Mouse (Mus musculus): ENCODE data around the gene Nap1l4.

DNA sequence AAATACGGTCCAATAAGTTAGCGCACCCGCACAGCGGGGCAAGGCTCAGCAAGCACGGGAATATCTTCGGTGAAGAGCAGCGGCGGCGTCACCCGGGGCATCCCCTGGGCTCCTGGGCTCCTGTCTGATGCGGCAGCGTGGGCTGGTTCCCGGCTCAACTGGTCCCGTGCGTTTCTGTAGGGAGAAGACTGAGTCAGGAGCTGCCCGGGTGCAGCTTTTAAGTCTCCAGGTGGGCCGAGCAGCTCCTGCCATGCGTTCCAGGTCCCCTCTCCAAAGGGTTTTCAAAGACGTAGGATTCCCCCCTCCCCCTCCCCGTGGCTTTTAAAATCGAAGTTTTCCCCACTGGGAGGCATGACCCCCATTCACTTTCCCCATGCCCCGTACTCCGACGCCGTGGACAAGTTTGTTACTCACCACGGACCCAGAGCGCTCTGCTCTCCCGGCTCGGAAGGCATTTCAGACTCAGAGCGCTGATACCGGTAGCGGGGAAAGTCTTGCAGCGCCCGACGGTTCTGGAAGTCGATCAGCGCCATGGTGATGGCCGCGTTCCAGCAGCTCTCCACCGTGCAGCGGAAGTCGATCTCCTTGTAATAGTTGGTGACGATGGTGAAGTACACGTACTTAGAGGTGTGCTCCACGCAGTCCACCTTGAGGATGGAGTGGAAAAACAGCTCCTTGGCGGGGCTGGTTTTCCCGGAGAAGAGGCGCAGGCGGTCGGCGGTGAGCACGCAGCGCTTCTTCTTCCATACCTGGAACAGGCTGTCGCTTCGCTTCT, 47.1 kb downstream of the Nap1l4 start:
- TF ChIP-seq EP300 (IDR thresholded peaks at IDR 0.05; ENCODE audit: insufficient read depth, low read depth, low read length): no peak
- no peak for TF ChIP-seq CTCF (IDR thresholded peaks at IDR 0.05)

Measured in heart, adult 2 months (tissue).